Mouse (Mus musculus) right cerebral cortex, postnatal 4 days (tissue): ENCODE data around the gene Setd4.

ENCODE experiments used
- DNase-seq: peaks from one replicate; pipeline ENCODE4 v3.0.0-alpha.2; 2022

The Setd4 gene

DNA sequence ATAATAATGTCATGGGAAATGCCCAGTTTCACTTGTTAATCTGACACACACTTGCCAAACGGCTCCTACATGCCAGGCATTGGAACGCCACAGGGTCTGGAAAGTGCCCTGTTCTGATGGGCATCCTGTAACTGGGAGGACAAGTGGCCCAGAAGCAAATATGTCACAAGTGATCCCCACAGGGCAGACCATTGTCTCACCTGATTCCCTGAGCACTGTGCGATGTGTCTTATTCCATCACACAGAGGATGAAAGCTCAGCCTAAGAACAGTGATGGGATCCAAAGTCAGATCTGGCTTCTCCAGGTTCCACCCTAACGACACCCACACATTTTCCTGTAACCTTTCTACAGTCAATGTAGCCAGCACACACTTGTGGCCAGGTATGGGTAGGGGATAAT, 58.9 kb downstream of the Setd4 start:
- DNase-seq: no peak

DNA sequence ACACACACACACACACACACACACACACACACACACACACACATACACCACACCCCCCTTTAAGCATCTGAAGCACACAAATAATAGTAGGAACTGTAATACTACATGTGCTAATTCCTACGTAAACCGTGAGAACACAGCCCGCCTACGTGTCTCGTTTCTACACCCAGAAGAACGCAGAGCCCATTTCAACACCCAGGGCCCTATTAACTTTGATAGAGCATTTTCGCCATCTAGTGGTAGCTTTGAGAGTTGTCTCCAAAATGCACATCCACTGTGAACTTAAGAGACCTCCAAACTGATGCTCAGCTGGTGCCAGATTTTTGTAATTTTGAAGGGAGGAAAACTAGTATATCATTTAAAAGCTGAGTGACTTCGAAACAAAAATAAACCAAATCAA, 60.2 kb downstream of the Setd4 start:
- DNase-seq: peak; percentile 52

DNA sequence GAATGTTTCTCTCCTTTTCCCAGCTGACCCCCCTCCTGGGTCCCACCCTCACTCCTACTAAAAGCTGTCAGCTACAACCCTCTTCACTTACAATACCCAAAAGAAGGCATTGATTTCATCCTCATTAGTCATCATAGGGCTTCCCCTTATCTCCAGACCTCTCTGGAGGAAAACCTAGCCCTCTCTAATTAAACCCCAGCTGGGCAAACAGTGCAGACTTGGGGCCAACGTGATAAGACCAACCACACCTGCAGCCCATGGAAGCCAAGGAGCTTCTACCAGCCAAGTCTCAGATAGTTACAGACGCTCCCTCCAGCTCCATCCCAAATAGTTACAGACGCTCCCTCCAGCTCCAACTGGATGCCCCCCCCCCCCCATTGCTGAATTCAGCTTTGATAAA, 64.0 kb downstream of the Setd4 start:
- DNase-seq: no peak

DNA sequence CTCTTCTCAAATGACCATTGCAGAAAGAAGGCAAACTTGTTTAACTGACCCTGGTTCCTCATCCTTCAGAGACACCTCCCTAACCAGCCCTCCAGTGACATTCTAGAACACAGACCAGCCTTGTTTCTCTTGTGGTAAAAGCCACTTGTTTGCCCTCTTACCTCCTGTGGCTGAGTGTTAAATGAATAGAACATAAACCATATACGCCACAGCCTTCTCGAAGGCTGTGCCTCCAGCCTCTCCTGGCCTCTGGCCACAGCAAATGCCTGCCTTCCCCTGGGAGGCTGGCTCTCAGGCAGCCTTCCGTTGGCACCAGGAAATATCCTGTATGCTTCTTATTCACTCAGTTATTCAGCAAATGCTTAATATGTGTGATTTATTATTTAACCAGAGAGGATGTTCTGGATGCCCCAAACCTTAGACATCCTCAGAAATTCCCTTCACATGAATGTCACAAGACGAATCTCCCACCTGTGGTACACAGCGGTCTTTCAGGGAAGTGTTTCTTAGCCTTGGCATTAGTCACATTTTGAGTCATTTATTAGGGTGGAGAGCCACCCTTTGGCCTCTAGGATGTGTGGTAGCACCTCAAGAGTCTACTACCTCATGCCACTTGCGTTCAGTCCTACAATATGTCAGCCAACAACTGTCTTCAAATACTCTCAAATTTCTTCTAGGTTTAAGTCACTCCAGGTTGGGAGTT, 68.6 kb downstream of the Setd4 start:
- DNase-seq: no peak
